Mouse (Mus musculus) hindbrain, embryonic 10.5 days (tissue): ENCODE measurements around the gene Myrfl. TPM values are rescaled to one million over a fixed set of nuclear protein-coding genes. Genes with fewer than 3 reads are reported as not detected.

Experiments used
- DNase-seq: peaks from one replicate; pipeline ENCODE4 v3.0.0-alpha.2; 2017; ENCODE audit warnings: low spot score
- H3K27ac ChIP-seq: fragments of 300-500 bp; sonication (generic); 2 replicates; pipeline ENCODE4 v1.5.1; 2016; ENCODE audit warnings: mild to moderate bottlenecking, moderate library complexity
- H3K27me3 ChIP-seq: fragments of 300-500 bp; sonication (generic); 2 replicates; pipeline ENCODE4 v1.6.1; 2016; ENCODE audit warnings: mild to moderate bottlenecking; ENCODE audit not compliant: poor library complexity, insufficient read depth, severe bottlenecking
- H3K36me3 ChIP-seq: fragments of 300-500 bp; sonication (generic); 2 replicates; pipeline ENCODE4 v1.6.1; 2016; ENCODE audit warnings: mild to moderate bottlenecking, moderate library complexity
- H3K4me1 ChIP-seq: fragments of 300-500 bp; sonication (generic); replicated peaks from 2 replicates; pipeline ENCODE4 v1.6.1; 2016; ENCODE audit warnings: mild to moderate bottlenecking
- H3K4me3 ChIP-seq: fragments of 300-500 bp; sonication (generic); 2 replicates; pipeline ENCODE4 v1.5.1; 2016; ENCODE audit warnings: mild to moderate bottlenecking, moderate library complexity
- H3K9me3 ChIP-seq: fragments of 300-500 bp; sonication (generic); 2 replicates; pipeline ENCODE4 v1.6.1; 2016; ENCODE audit warnings: mild to moderate bottlenecking, moderate library complexity
- WGBS: fragments of 180-500 bp; shearing (Covaris S2); methylation state at CpG from one replicate; pipeline ENCODE4 v1.1.7; 2016; 5-methylcytosine and 5-hydroxymethylcytosine counted together
- polyA plus RNA-seq: library from polyadenylated mRNA; unstranded; fragments of >200 nt; fragmentation: Nextera tagmentation; extraction: Ambion mirVana; gene quantifications from 2 replicates; pipeline ENCODE4 v1.2.1, GENCODE M21; 2016

Myrfl gene
- polyA plus RNA-seq, 1 experiment from 2014 or later: 0.18 TPM

- H3K27ac ChIP-seq: no peak overlapping the region; the same call in 1 of the 2 replicates
- H3K36me3 ChIP-seq: no peaks in the 10 kb centered on the region
- H3K9me3 ChIP-seq: no peaks in the 10 kb centered on the region
- H3K4me1 ChIP-seq: peaks cover 20% of the 10 kb centered on the region
- H3K4me3 ChIP-seq: no peak overlapping the region
- no peaks in the 10 kb centered on the region for H3K27me3 ChIP-seq
- no peak for DNase-seq
- WGBS: 47% methylated on average over 6 of the region's 6 CpGs
Observed at GRCm38 (mm10) chr10:116796066-116796465, 100.7 kb downstream of the Myrfl start.

GRCm38 (mm10) chr10:116789096-116789495, 107.6 kb downstream of the Myrfl start:
- no peaks in the 10 kb centered on the region for H3K27me3 ChIP-seq
- no peak for DNase-seq
- H3K36me3 ChIP-seq: no peaks in the 10 kb centered on the region
- H3K4me3 ChIP-seq: no peak overlapping the region
- no peaks in the 10 kb centered on the region for H3K9me3 ChIP-seq
- peaks cover 7% of the 10 kb centered on the region for H3K4me1 ChIP-seq
- no peak overlapping the region for H3K27ac ChIP-seq

GRCm38 (mm10) chr10:116788431-116788830, 108.3 kb downstream of the Myrfl start:
- Histone ChIP-seq H3K27ac (no peak overlapping the region), H3K36me3 (no peaks in the 10 kb centered on the region), H3K4me3 (no peak overlapping the region), H3K9me3 (no peaks in the 10 kb centered on the region), H3K27me3 (no peaks in the 10 kb centered on the region), H3K4me1 (peaks cover 7% of the 10 kb centered on the region)
- DNase-seq: no peak

- H3K4me1 ChIP-seq: peaks cover 7% of the 10 kb centered on the region
- no peak for DNase-seq
- no peaks in the 10 kb centered on the region for H3K36me3 ChIP-seq
- no peaks in the 10 kb centered on the region for H3K9me3 ChIP-seq
- no peaks in the 10 kb centered on the region for H3K27me3 ChIP-seq
- H3K27ac ChIP-seq: no peak overlapping the region
- WGBS: 72% methylated on average over 6 of the region's 6 CpGs
- H3K4me3 ChIP-seq: no peak overlapping the region
Observed at GRCm38 (mm10) chr10:116784098-116784497, 112.6 kb downstream of the Myrfl start.

- H3K9me3 ChIP-seq: no peaks in the 10 kb centered on the region
- peaks cover 7% of the 10 kb centered on the region for H3K4me1 ChIP-seq
- DNase-seq: no peak
- WGBS: 64% methylated on average over 3 of the region's 5 CpGs
- H3K27ac ChIP-seq: no peak overlapping the region
- no peaks in the 10 kb centered on the region for H3K27me3 ChIP-seq
- H3K4me3 ChIP-seq: no peak overlapping the region
- H3K36me3 ChIP-seq: no peaks in the 10 kb centered on the region
Observed at GRCm38 (mm10) chr10:116783020-116783419, 113.7 kb downstream of the Myrfl start.

- 92% methylated on average over 8 of the region's 8 CpGs for WGBS
- Histone ChIP-seq H3K4me3 (no peak overlapping the region), H3K27ac (no peak overlapping the region), H3K4me1 (peaks cover 3% of the 10 kb centered on the region; the same call in 1 of the 2 replicates), H3K36me3 (no peaks in the 10 kb centered on the region), H3K9me3 (no peaks in the 10 kb centered on the region), H3K27me3 (no peaks in the 10 kb centered on the region)
- no peak for DNase-seq
Observed at GRCm38 (mm10) chr10:116777947-116778346, 118.8 kb downstream of the Myrfl start.

- DNase-seq: no peak
- Histone ChIP-seq H3K27ac (no peak overlapping the region), H3K36me3 (no peaks in the 10 kb centered on the region), H3K9me3 (no peaks in the 10 kb centered on the region), H3K4me1 (peaks cover 3% of the 10 kb centered on the region; the same call in 1 of the 2 replicates), H3K4me3 (no peak overlapping the region), H3K27me3 (no peaks in the 10 kb centered on the region)
- 85% methylated on average over 14 of the region's 14 CpGs for WGBS
Observed at GRCm38 (mm10) chr10:116776846-116777245, 119.9 kb downstream of the Myrfl start.

- Histone ChIP-seq H3K36me3 (no peaks in the 10 kb centered on the region), H3K27ac (peak overlapping the region; percentile 35; the same call in 1 of the 2 replicates), H3K4me3 (no peak overlapping the region), H3K9me3 (no peaks in the 10 kb centered on the region), H3K4me1 (peaks cover 5% of the 10 kb centered on the region; the same call in 1 of the 2 replicates), H3K27me3 (no peaks in the 10 kb centered on the region)
- DNase-seq: no peak
- 67% methylated on average over 15 of the region's 15 CpGs for WGBS
Observed at GRCm38 (mm10) chr10:116773846-116774750, 122.6 kb downstream of the Myrfl start.

GRCm38 (mm10) chr10:116771215-116771935, 125.3 kb downstream of the Myrfl start:
- Histone ChIP-seq H3K4me1 (peaks cover 5% of the 10 kb centered on the region; the same call in 1 of the 2 replicates), H3K27ac (no peak overlapping the region), H3K4me3 (no peak overlapping the region), H3K9me3 (no peaks in the 10 kb centered on the region), H3K27me3 (no peaks in the 10 kb centered on the region), H3K36me3 (no peaks in the 10 kb centered on the region)
- DNase-seq: no peak
- WGBS: 92% methylated on average over 21 of the region's 21 CpGs

- 0 out of 2 replicates have a peak, but pooled peaks cover 3% of the 10 kb centered on the region for H3K4me1 ChIP-seq
- no peaks in the 10 kb centered on the region for H3K36me3 ChIP-seq
- WGBS: 78% methylated on average over 13 of the region's 13 CpGs
- no peaks in the 10 kb centered on the region for H3K27me3 ChIP-seq
- H3K4me3 ChIP-seq: no peak overlapping the region
- no peak for DNase-seq
- H3K9me3 ChIP-seq: no peaks in the 10 kb centered on the region
- no peak overlapping the region for H3K27ac ChIP-seq
Observed at GRCm38 (mm10) chr10:116768642-116769041, 128.1 kb downstream of the Myrfl start.

- H3K9me3 ChIP-seq: no peaks in the 10 kb centered on the region
- H3K4me3 ChIP-seq: no peak overlapping the region
- 86% methylated on average over 6 of the region's 6 CpGs for WGBS
- no peaks in the 10 kb centered on the region for H3K27me3 ChIP-seq
- no peak for DNase-seq
- no peaks in the 10 kb centered on the region for H3K36me3 ChIP-seq
- no peak overlapping the region for H3K27ac ChIP-seq
- H3K4me1 ChIP-seq: peaks cover 7% of the 10 kb centered on the region
Observed at GRCm38 (mm10) chr10:116766525-116766924, 130.2 kb downstream of the Myrfl start.

- Histone ChIP-seq H3K4me1 (peaks cover 8% of the 10 kb centered on the region), H3K27ac (no peak overlapping the region), H3K36me3 (no peaks in the 10 kb centered on the region), H3K27me3 (no peaks in the 10 kb centered on the region), H3K9me3 (no peaks in the 10 kb centered on the region), H3K4me3 (no peak overlapping the region)
- DNase-seq: no peak
- WGBS: 59% methylated on average over 4 of the region's 4 CpGs
Observed at GRCm38 (mm10) chr10:116761476-116762068, 135.1 kb downstream of the Myrfl start.

GRCm38 (mm10) chr10:116760561-116760960, 136.2 kb downstream of the Myrfl start:
- WGBS: 83% methylated on average over 14 of the region's 14 CpGs

More at GRCm38 (mm10) chr10:116760561-116760960, 136.2 kb downstream of the Myrfl start:
- H3K27me3 ChIP-seq: no peaks in the 10 kb centered on the region
- H3K4me3 ChIP-seq: no peak overlapping the region
- H3K9me3 ChIP-seq: no peaks in the 10 kb centered on the region
- H3K27ac ChIP-seq: no peak overlapping the region
- no peak for DNase-seq
- peaks cover 8% of the 10 kb centered on the region for H3K4me1 ChIP-seq
- H3K36me3 ChIP-seq: no peaks in the 10 kb centered on the region
